Mouse (Mus musculus): ENCODE results near the gene Btrc. TPM values are rescaled to one million over a fixed set of nuclear protein-coding genes. Genes with fewer than 3 reads are reported as not detected.
"Not testable (repeated sequence)": the region's sequence is repeated elsewhere in the genome, so short reads cannot be mapped to it uniquely, and the experiment has no call there.

Btrc gene
- total RNA-seq (2021) = 100 to 1,000 TPM; 105 to 107 TPM

DNA sequence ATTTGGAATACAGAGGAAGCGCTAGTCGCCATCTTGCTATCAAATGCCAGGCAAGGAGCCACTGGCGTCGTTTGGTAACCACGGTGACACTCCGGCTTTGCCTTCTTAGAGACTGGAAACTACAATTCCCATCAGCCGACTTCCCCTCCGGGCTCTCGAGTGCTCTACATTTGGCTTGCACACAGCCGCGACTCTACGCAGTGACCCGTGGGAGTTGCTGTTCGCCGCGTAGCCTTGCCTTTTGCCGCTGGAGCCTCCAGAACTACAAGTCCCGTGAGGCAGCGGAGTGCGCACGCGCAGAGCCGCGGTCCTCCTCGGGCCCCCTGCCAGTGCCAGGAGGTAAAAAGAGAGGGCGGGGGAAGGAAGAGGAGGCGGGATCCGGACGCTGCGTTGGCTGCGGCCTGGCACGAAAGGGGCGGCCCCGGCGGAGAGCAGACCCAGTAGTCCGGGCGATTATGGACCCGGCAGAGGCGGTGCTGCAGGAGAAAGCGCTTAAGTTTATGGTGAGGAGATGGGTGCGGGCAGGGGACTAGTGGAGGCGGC, at the start of gene Btrc:
TSS of gene Btrc (plus strand) at position 351 of the 543 bp plus-strand sequence.
- intact Hi-C loops (cut with DNase I) = loop anchor here (5.0 kb wide), 1 partner anchor 61 kb away; no protein-coding TSS in a partner anchor
- DNase-seq (ENCODE audit: low spot score in 2 of 2) = peak; percentile 100

- no peak for DNase-seq (ENCODE audit: low spot score in 2 of 2)
Observed at GRCm38 (mm10) chr19:45317473-45317882, 46.1 kb upstream of the Btrc start.

GRCm38 (mm10) chr19:45321062-45321461, 42.5 kb upstream of the Btrc start:
- intact Hi-C loops (cut with DNase I) = no loop called here
- no peak for DNase-seq (ENCODE audit: low spot score in 2 of 2)

More at GRCm38 (mm10) chr19:45317473-45317882, 46.1 kb upstream of the Btrc start:
- intact Hi-C loops (cut with DNase I) = no loop called here

GRCm38 (mm10) chr19:45329039-45329438, 34.5 kb upstream of the Btrc start:
- no peak for DNase-seq (ENCODE audit: low spot score in 2 of 2)
- intact Hi-C loops (cut with DNase I) = no loop called here

- intact Hi-C loops (cut with DNase I) = no loop called here
- no peak for DNase-seq (ENCODE audit: low spot score in 2 of 2)
Observed at GRCm38 (mm10) chr19:45329748-45330298, 33.7 kb upstream of the Btrc start.

- DNase-seq (ENCODE audit: low spot score in 2 of 2) = no peak
- intact Hi-C loops (cut with DNase I) = no loop called here
Observed at GRCm38 (mm10) chr19:45336718-45337117, 26.8 kb upstream of the Btrc start.

DNA sequence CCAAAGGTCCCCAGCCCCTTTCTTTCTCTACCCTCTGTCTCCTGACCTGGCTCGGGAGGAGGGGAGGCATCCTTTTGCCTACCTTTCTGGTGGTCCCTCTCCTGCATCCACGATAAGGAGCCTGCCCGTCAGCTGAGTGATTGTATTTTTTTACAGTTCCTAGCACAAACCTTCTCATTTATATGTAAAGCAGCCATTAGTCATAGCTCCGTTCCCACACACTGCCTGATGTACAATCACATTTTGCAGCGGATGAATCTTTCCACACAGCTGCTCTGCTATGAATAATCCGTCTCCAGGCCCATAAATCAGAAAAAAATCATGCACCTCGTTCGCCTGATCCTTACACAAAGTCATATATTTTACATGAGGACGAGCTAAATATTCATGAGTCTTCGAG, 25.4 kb upstream of the Btrc start:
- peak; percentile 60 to 93 for DNase-seq (ENCODE audit: low spot score in 2 of 2)
- intact Hi-C loops (cut with DNase I) = loop anchor here (2.0 kb wide), 1 partner anchor 35 kb away; no protein-coding TSS in a partner anchor

GRCm38 (mm10) chr19:45343941-45344340, 19.6 kb upstream of the Btrc start:
- intact Hi-C loops (cut with DNase I) = no loop called here
- DNase-seq (ENCODE audit: low spot score in 2 of 2) = peak; percentile 13 to 85

GRCm38 (mm10) chr19:45348188-45348587, 15.3 kb upstream of the Btrc start:
- DNase-seq (ENCODE audit: low spot score in 2 of 2) = no peak
- intact Hi-C loops (cut with DNase I) = no loop called here

DNA sequence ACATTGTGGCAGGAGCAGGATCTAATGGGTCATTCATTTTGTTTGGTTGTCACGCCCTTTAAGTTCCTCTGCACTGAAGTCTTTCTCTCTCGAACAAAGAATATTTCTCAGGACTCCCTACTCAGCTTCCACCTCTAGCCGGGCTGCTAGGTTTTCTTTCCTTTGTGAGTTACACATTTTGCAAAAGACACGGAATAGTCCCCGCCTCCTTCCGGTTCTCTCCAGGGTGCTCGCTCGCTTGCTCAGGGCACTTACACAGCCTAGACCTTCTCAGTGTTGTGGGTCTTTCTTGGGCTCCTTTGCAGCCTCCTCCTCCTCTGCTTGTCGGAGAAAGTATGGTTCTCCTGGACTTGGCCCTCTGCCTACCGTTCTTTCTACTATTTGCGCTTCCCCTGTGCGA, 13.1 kb upstream of the Btrc start:
- DNase-seq (ENCODE audit: low spot score in 2 of 2) = no peak
- intact Hi-C loops (cut with DNase I) = no loop called here

GRCm38 (mm10) chr19:45352706-45353105, 10.8 kb upstream of the Btrc start:
- intact Hi-C loops (cut with DNase I); DNase-seq (ENCODE audit: low spot score in 2 of 2): not testable (repeated sequence)

DNA sequence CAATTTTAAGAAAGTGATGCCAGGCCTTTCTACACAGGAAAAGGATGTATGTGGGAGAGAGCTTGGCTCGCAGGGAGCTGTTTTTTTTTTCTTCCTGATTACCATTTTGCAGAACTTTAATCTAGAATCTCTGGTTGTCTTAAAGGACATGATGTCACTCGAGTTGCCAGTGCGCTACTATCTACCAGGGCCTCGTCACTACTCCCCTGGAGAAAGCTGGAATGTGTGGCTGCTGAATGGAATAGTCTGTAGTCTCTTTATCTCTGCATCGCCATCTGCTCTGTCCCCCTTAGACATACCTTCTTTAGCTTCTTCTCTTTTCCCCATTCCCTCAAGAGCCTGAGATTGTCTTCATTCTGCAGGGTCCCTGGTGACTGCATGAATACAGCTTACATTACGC, 7.9 kb upstream of the Btrc start:
- peak in 1 of 2 experiments; percentile 75 for DNase-seq (ENCODE audit: low spot score in 2 of 2)
- intact Hi-C loops (cut with DNase I) = no loop called here

GRCm38 (mm10) chr19:45356868-45357267, 6.7 kb upstream of the Btrc start:
- intact Hi-C loops (cut with DNase I); DNase-seq (ENCODE audit: low spot score in 2 of 2): not testable (repeated sequence)

- intact Hi-C loops (cut with DNase I) = loop anchor here (5.0 kb wide), 1 partner anchor 58 kb away; no protein-coding TSS in a partner anchor
- DNase-seq (ENCODE audit: low spot score in 2 of 2) = no peak
Observed at GRCm38 (mm10) chr19:45360486-45360885, 3.0 kb upstream of the Btrc start.

DNA sequence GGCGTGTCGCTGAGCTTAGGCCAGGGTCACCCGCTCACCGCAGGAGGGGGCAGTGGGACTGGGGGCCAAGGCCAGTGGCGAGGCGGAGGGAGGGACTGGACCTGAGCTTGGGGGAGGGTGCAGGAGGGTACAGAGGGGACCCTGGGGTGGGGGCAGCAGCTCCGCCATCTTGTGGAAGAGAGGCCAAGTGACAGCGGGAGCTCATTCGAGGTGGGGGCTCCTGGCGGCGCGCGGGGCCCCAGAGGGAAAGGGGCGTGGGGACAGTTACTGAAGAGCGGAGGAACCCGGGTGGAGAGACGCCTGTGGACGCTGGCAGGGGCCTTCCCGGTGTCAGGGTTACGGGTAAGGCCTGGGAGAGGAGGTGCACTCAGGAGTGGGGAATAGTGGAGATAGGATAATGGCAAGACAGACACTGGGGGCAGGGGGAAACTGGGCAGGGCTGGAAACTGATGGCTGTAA, 428 bp downstream of the Btrc start:
- DNase-seq (ENCODE audit: low spot score in 2 of 2) = peak in 1 of 2 experiments; percentile 57
- intact Hi-C loops (cut with DNase I) = loop anchor here (5.0 kb wide), 1 partner anchor 62 kb away; no protein-coding TSS in a partner anchor

- DNase-seq (ENCODE audit: low spot score in 2 of 2) = no peak
- intact Hi-C loops (cut with DNase I) = no loop called here
Observed at GRCm38 (mm10) chr19:45366651-45367050, 3.1 kb downstream of the Btrc start.

GRCm38 (mm10) chr19:45384815-45385214, 21.3 kb downstream of the Btrc start:
- DNase-seq (ENCODE audit: low spot score in 2 of 2); intact Hi-C loops (cut with DNase I): not testable (repeated sequence)

DNA sequence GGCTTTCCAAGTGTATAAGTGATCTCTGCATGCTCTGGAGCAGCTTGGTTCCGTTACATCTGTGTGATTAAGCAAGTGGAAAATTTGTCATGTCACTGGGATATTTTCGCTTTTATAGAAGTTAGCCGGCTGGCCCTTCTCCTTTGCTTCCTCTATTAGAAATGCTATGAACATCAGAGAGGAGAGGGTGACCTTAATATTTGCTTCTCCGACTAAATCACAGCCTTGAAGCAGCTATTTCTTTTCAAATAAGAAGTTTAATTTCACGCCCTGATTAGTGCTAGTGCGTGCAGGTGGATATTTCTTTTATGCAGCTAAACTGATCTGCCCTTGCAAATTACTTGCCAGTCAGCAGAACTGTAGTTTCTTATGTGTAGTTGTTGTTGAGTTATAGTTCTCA, 25.0 kb downstream of the Btrc start:
- intact Hi-C loops (cut with DNase I) = no loop called here
- no peak for DNase-seq (ENCODE audit: low spot score in 2 of 2)

DNA sequence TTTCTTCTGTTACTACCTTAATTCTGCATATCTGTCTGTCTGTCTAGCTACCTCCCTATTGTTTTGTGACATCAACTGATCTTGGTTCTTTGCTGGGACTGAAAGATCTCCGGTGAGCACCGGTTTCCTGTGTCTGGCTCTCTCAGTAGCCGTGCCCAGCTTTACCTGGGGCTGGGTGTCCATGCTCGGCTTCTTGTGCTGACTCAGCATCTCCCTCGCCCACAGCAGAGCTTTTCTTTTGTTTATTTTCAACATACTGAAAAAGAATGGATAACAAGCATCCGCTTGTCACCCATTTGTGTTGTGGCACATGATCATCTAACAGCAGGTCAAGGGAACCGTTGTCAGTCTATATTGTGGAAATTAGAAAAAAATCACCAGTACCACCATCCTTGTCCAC, 30.5 kb downstream of the Btrc start:
- no peak for DNase-seq (ENCODE audit: low spot score in 2 of 2)
- intact Hi-C loops (cut with DNase I) = no loop called here

GRCm38 (mm10) chr19:45411000-45411399, 47.5 kb downstream of the Btrc start:
- DNase-seq (ENCODE audit: low spot score in 2 of 2) = no peak
- intact Hi-C loops (cut with DNase I) = no loop called here

- no peak for DNase-seq (ENCODE audit: low spot score in 2 of 2)
- intact Hi-C loops (cut with DNase I) = no loop called here
Observed at GRCm38 (mm10) chr19:45412694-45413093, 49.2 kb downstream of the Btrc start.

All from left cerebral cortex, postnatal 25 days (tissue).